In genomic region chr17:25948051-25948450, GRCm38 (mm10) we compare ENCODE assay signal across 35 mouse cellular contexts. TPM values are rescaled to one million over a fixed set of nuclear protein-coding genes. Genes with fewer than 3 reads are reported as not detected.
DNase-seq lines count a peak whose midpoint lies in the region; ATAC-seq lines count a peak whose summit lies in the region.
"Had no signal": no experiment of that assay in that cellular context is flagged by ENCODE, and none has a peak within 500 bp of the region (broad histone marks: within the 10 kb centered on the region; RNA-seq: fewer than 3 reads in every experiment).

No protein-coding gene starts in this region.

- no peak for ATAC-seq in cerebellum, adult (ENCODE audit: insufficient number of reproducible peaks, low FRiP score, low TSS enrichment)
- no peak for ATAC-seq in liver, embryonic 11.5 days (replicated peaks; ENCODE audit: low FRiP score)
- no peak for ATAC-seq in liver, embryonic 16.5 days (ENCODE audit: low read depth)
- ATAC-seq: midbrain, embryonic 16.5 days; Patski had no signal

- peak overlapping the region; percentile 39; the same call in 1 of the 2 replicates for H3K4me2 ChIP-seq in liver, embryonic 11.5 days
- peak overlapping the region; percentile 30 for H3K4me2 ChIP-seq in liver, embryonic 16.5 days (ENCODE audit: low read depth, low read length)
- H3K4me2 ChIP-seq: embryonic facial prominence, embryonic 12.5 days; forebrain, embryonic 12.5 days; heart, embryonic 11.5 days; hindbrain, embryonic 15.5 days; midbrain, embryonic 11.5 days; neural tube, embryonic 12.5 days had no signal

- H3K9me3 ChIP-seq in heart, embryonic 10.5 days: no peaks in the 10 kb centered on the region
- no peaks in the 10 kb centered on the region for H3K9me3 ChIP-seq in liver, embryonic 11.5 days (ENCODE audit: control insufficient read depth, low read length)
- no peaks in the 10 kb centered on the region for H3K9me3 ChIP-seq in liver, embryonic 16.5 days (replicated peaks; ENCODE audit: control insufficient read depth, low read length)
- H3K9me3 ChIP-seq: embryonic facial prominence, embryonic 12.5 days; forebrain, embryonic 12.5 days; hindbrain, embryonic 15.5 days; neural tube, embryonic 12.5 days had no signal

- peak overlapping the region; percentile 58 for H3K9ac ChIP-seq in liver, embryonic 11.5 days (ENCODE audit: low read depth, low read length)
- peak overlapping the region; percentile 66 for H3K9ac ChIP-seq in liver, embryonic 16.5 days (ENCODE audit: low read depth, low read length)
- H3K9ac ChIP-seq: embryonic facial prominence, embryonic 12.5 days; forebrain, embryonic 12.5 days; hindbrain, embryonic 15.5 days; neural tube, embryonic 12.5 days had no signal

- peaks cover 49% of the 10 kb centered on the region for H3K4me1 ChIP-seq in heart, embryonic 10.5 days
- H3K4me1 ChIP-seq in liver, embryonic 11.5 days (replicated peaks; ENCODE audit: control insufficient read depth, insufficient read depth, low read length): peaks cover 66% of the 10 kb centered on the region
- H3K4me1 ChIP-seq in liver, embryonic 16.5 days (ENCODE audit: control insufficient read depth, low read depth, low read length): peaks cover 71% of the 10 kb centered on the region

- WGBS in heart, embryonic 10.5 days: 79% methylated on average over 8 of the region's 8 CpGs
- 75% methylated on average over 8 of the region's 8 CpGs for WGBS in liver, embryonic 11.5 days
- 66% methylated on average over 8 of the region's 8 CpGs for WGBS in liver, embryonic 16.5 days (ENCODE audit: insufficient replicate concordance)

- no peak overlapping the region for H3K4me3 ChIP-seq in heart, embryonic 10.5 days
- H3K4me3 ChIP-seq in liver, embryonic 11.5 days (ENCODE audit: low read depth, low read length): no peak overlapping the region
- no peak overlapping the region for H3K4me3 ChIP-seq in liver, embryonic 16.5 days (ENCODE audit: low read depth, low read length)
- H3K4me3 ChIP-seq: embryonic facial prominence, embryonic 12.5 days; forebrain, embryonic 12.5 days; hindbrain, embryonic 15.5 days; myocyte; neural tube, embryonic 12.5 days had no signal

- no peaks in the 10 kb centered on the region for H3K36me3 ChIP-seq in heart, embryonic 10.5 days
- H3K36me3 ChIP-seq in liver, embryonic 11.5 days (ENCODE audit: control insufficient read depth, insufficient read depth, low read length): no peaks in the 10 kb centered on the region
- H3K36me3 ChIP-seq in liver, embryonic 16.5 days (ENCODE audit: control insufficient read depth, insufficient read depth): no peaks in the 10 kb centered on the region
- H3K36me3 ChIP-seq: embryonic facial prominence, embryonic 12.5 days; forebrain, embryonic 12.5 days; hindbrain, embryonic 15.5 days; neural tube, embryonic 12.5 days had no signal

- intact Hi-C loops in heart, postnatal 36 days (cut with DNase I): no loop called here

- DNase-seq in cerebellum, adult 9-11 months: peak; percentile 58
- no peak for DNase-seq in heart, embryonic 10.5 days (ENCODE audit: low spot score)
- DNase-seq in heart, postnatal 36 days: no peak
- no peak for DNase-seq in liver, embryonic 11.5 days (ENCODE audit: low spot score)
- DNase-seq in liver: no peak
- DNase-seq in layer of hippocampus, postnatal 10 days (ENCODE audit: low spot score in 2 of 2): no peak
- DNase-seq: adrenal gland, postnatal 10 days; cerebellum, adult 8-10 months; gastrocnemius, postnatal 10 days; kidney, adult 18-20 months; kidney, postnatal 4 days; layer of hippocampus, postnatal 36 days; lung, postnatal 36 days; right cerebral cortex, adult 18-20 months; spleen, adult 18-20 months; thymus, postnatal 14 days had no signal

- peak overlapping the region; percentile 56; the same call in 1 of the 2 replicates for H3K27ac ChIP-seq in heart, embryonic 10.5 days
- H3K27ac ChIP-seq in liver, embryonic 11.5 days (ENCODE audit: low read depth, low read length): peak overlapping the region; percentile 33
- H3K27ac ChIP-seq in liver, embryonic 16.5 days (ENCODE audit: low read length): peak overlapping the region; percentile 99
- H3K27ac ChIP-seq: embryonic facial prominence, embryonic 12.5 days; forebrain, embryonic 12.5 days; hindbrain, embryonic 15.5 days; neural tube, embryonic 12.5 days had no signal

- peaks cover 60% of the 10 kb centered on the region for H3K27me3 ChIP-seq in heart, embryonic 10.5 days (ENCODE audit: insufficient read depth, poor library complexity, severe bottlenecking)
- peaks cover 33% of the 10 kb centered on the region for H3K27me3 ChIP-seq in liver, embryonic 11.5 days (replicated peaks; ENCODE audit: control insufficient read depth, insufficient read depth, low read length)
- H3K27me3 ChIP-seq in liver, embryonic 16.5 days (ENCODE audit: control insufficient read depth, insufficient read depth, low read depth, low read length): peaks cover 36% of the 10 kb centered on the region

RNA-seq across cellular contexts. Expression of gene Nhlrc4, which starts 3.3 kb away (rescaled TPM):
- 0.15 and 0.85 TPM in 2 replicates for polyA plus RNA-seq in heart, embryonic 10.5 days (2016; fragmentation: Nextera tagmentation; extraction: Ambion mirVana)
- under 1 TPM in 1 of 2 experiments, not detected in 1; 0.19 TPM for total RNA-seq in heart, postnatal 36 days (2021)
- 0.85 and 1.4 TPM in 2 replicates for polyA plus RNA-seq in liver, embryonic 11.5 days (2014; fragmentation: Nextera tagmentation; extraction: Ambion mirVana)
- polyA plus RNA-seq in liver, embryonic 16.5 days (2015; fragmentation: Nextera tagmentation; extraction: Ambion mirVana): 6.8 and 7.8 TPM in 2 replicates
- total RNA-seq in layer of hippocampus, postnatal 10 days (2021): not detected
- total RNA-seq: gastrocnemius, postnatal 10 days; granulocyte monocyte progenitor cell, adult 5-6 weeks; hematopoietic stem cell, adult 5-6 weeks; megakaryocyte, adult 5-6 weeks had no signal
- polyA plus RNA-seq: heart, postnatal 0 days; intestine, embryonic 14.5 days; urinary bladder, adult 2 months had no signal

RNA-seq across cellular contexts. Expression of gene Pigq, which starts 3.3 kb away (rescaled TPM):
- polyA plus RNA-seq in heart, embryonic 10.5 days (2016; fragmentation: Nextera tagmentation; extraction: Ambion mirVana): 71.8 and 90.0 TPM in 2 replicates
- total RNA-seq in heart, postnatal 36 days (2021): 10 to 100 TPM; 45.6 to 48.2 TPM
- polyA plus RNA-seq in liver, embryonic 11.5 days (2014; fragmentation: Nextera tagmentation; extraction: Ambion mirVana): 137 and 139 TPM in 2 replicates
- polyA plus RNA-seq in liver, embryonic 16.5 days (2015; fragmentation: Nextera tagmentation; extraction: Ambion mirVana): 147 and 154 TPM in 2 replicates
- 100 to 1,000 TPM; 144 to 149 TPM for total RNA-seq in layer of hippocampus, postnatal 10 days (2021)

RNA-seq across cellular contexts. Expression of gene A930017K11Rik, which starts 4.3 kb away (rescaled TPM):
- polyA plus RNA-seq in heart, embryonic 10.5 days (2016; fragmentation: Nextera tagmentation; extraction: Ambion mirVana): 0.20 and 0.55 TPM in 2 replicates
- total RNA-seq in heart, postnatal 36 days (2021): under 1 TPM; 0.19 to 0.33 TPM
- 0.68 and 0.85 TPM in 2 replicates for polyA plus RNA-seq in liver, embryonic 11.5 days (2014; fragmentation: Nextera tagmentation; extraction: Ambion mirVana)
- 0.13 and 0.16 TPM in 2 replicates for polyA plus RNA-seq in liver, embryonic 16.5 days (2015; fragmentation: Nextera tagmentation; extraction: Ambion mirVana)
- total RNA-seq in layer of hippocampus, postnatal 10 days (2021): not detected
- total RNA-seq: adrenal gland, postnatal 10 days; gastrocnemius, postnatal 10 days; granulocyte monocyte progenitor cell, adult 5-6 weeks; hematopoietic stem cell, adult 5-6 weeks; liver, adult 2 months; megakaryocyte, adult 5-6 weeks; MEL had no signal
- polyA plus RNA-seq: heart, postnatal 0 days; liver, adult 2 months; midbrain, embryonic 11.5 days had no signal

RNA-seq across cellular contexts. Expression of gene Rab40c, which starts 28.5 kb away (rescaled TPM):
- 22.2 and 24.4 TPM in 2 replicates for polyA plus RNA-seq in heart, embryonic 10.5 days (2016; fragmentation: Nextera tagmentation; extraction: Ambion mirVana)
- total RNA-seq in heart, postnatal 36 days (2021): 10 to 100 TPM; 18.4 to 21.2 TPM
- 9.9 and 10.7 TPM in 2 replicates for polyA plus RNA-seq in liver, embryonic 11.5 days (2014; fragmentation: Nextera tagmentation; extraction: Ambion mirVana)
- polyA plus RNA-seq in liver, embryonic 16.5 days (2015; fragmentation: Nextera tagmentation; extraction: Ambion mirVana): 6.2 and 7.0 TPM in 2 replicates
- 10 to 100 TPM; 41.9 to 49.9 TPM for total RNA-seq in layer of hippocampus, postnatal 10 days (2021)

RNA-seq across cellular contexts. Expression of gene Capn15, which starts 37.5 kb away (rescaled TPM):
- polyA plus RNA-seq in heart, embryonic 10.5 days (2016; fragmentation: Nextera tagmentation; extraction: Ambion mirVana): 20.1 and 21.4 TPM in 2 replicates
- total RNA-seq in heart, postnatal 36 days (2021): 1 to 10 TPM; 7.2 TPM
- polyA plus RNA-seq in liver, embryonic 11.5 days (2014; fragmentation: Nextera tagmentation; extraction: Ambion mirVana): 23.0 and 27.4 TPM in 2 replicates
- polyA plus RNA-seq in liver, embryonic 16.5 days (2015; fragmentation: Nextera tagmentation; extraction: Ambion mirVana): 8.0 and 9.9 TPM in 2 replicates
- total RNA-seq in layer of hippocampus, postnatal 10 days (2021): 10 to 100 TPM; 38.2 to 50.8 TPM

Comparison
In these comparisons a context has a peak if more than half of its experiments do, and no peak if none do; other contexts are left out.
1. H3K27ac ChIP-seq: peak in every context shown above with its lines; median percentile 99 in liver, embryonic 16.5 days; 56 in heart, embryonic 10.5 days; 33 in liver, embryonic 11.5 days.